Mouse (Mus musculus) forebrain, embryonic 13.5 days (tissue): ENCODE measurements at regions not wholly inside any gene's neighbourhood (a gene's known extent, or its start where the extent isn't known, plus 50 kb on each side); places are given as distances from the start of the nearest gene placed in this dataset. TPM values are rescaled to one million over a fixed set of nuclear protein-coding genes. Genes with fewer than 3 reads are reported as not detected.

Source experiments
- ATAC-seq: fragments of 200-750 bp; cut with Nextera tagmentation; 2 replicates; pipeline ENCODE4 v1.8.0; 2017
- H3K27ac ChIP-seq: fragments of 300-500 bp; sonication (generic); 2 replicates; pipeline ENCODE4 v1.5.1; 2015; ENCODE audit warnings: inconsistent platforms, mild to moderate bottlenecking, moderate library complexity
- H3K27me3 ChIP-seq: fragments of 300-500 bp; sonication (generic); 2 replicates; pipeline ENCODE4 v1.6.1; 2015; ENCODE audit warnings: mild to moderate bottlenecking, inconsistent platforms
- H3K36me3 ChIP-seq: fragments of 300-500 bp; sonication (generic); 2 replicates; pipeline ENCODE4 v1.6.1; 2015; ENCODE audit warnings: mild to moderate bottlenecking, inconsistent platforms; ENCODE audit not compliant: poor library complexity, severe bottlenecking
- H3K4me1 ChIP-seq: fragments of 300-500 bp; sonication (generic); 2 replicates; pipeline ENCODE4 v1.6.1; 2015; ENCODE audit warnings: inconsistent platforms
- H3K4me2 ChIP-seq: fragments of 300-500 bp; sonication (generic); 2 replicates; pipeline ENCODE4 v1.6.1; 2015; ENCODE audit warnings: inconsistent platforms, mild to moderate bottlenecking, moderate library complexity
- H3K4me3 ChIP-seq: fragments of 300-500 bp; sonication (generic); 2 replicates; pipeline ENCODE4 v1.5.1; 2015; ENCODE audit warnings: mild to moderate bottlenecking, inconsistent platforms
- H3K9ac ChIP-seq: fragments of 300-500 bp; sonication (generic); 2 replicates; pipeline ENCODE4 v1.6.1; 2015; ENCODE audit warnings: mild to moderate bottlenecking, inconsistent platforms
- H3K9me3 ChIP-seq: fragments of 300-500 bp; sonication (generic); replicated peaks from 2 replicates; pipeline ENCODE4 v1.6.1; 2016; ENCODE audit warnings: inconsistent platforms
- WGBS: fragments of 180-500 bp; shearing (Covaris S2); methylation state at CpG from one replicate; pipeline ENCODE4 v1.1.7; 2015; 5-methylcytosine and 5-hydroxymethylcytosine counted together
- microRNA-seq: library from miRNA; unstranded; fragments of <30 nt; microRNA quantifications from one replicate; pipeline ENCODE4, GENCODE M21; 2016

DNA sequence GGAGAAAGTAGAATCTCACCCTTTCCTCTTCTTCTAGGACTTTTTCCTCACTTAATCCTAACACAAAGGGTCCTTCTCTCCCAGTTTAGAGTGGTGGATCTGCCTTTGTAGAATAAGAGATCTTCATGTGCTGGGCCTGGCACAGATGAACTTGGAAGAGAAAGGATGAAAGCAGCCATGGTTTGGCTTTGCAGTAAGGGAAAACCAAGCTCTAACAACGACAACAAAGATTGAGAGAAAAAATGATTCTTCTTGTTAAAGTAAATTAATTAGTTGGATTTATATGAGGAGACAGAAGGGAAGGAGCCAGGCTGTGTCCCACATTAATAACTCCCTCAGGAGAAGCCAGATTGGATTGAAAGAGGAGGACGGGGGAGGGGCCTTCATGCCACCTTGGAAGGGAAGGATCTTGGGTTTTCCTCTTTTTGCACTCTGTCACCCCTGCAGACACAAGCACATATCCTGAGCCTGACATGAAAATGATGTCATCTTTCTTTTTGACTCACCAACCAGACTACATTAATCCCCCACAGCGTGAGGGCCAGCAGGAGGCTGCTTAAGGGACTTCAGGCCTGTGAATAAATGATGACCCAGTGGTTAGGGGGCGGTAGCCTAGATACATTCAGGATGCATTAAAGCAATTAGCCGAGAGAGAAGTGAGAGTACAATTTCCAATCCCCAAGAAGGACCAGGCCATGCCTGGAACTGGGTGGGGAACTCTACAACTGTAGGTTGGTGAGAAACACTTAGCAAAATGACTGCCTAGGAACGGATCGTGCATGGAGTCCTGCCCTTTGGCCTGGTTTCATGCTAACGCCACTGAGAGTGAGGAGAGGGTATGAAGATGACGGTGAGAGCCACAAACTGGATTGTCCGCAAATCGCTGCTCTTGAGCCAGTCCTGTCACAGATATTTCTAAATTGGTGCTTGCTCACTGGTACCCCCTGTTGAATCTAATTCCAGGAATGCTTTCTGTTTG lies 69.4 kb upstream of the Klf7 start:
- Histone ChIP-seq H3K4me3 (no peak overlapping the region), H3K36me3 (no peaks in the 10 kb centered on the region), H3K9ac (no peak overlapping the region), H3K4me2 (no peak overlapping the region), H3K27ac (peak overlapping the region; percentile 31; the same call in 1 of the 2 replicates), H3K9me3 (no peaks in the 10 kb centered on the region), H3K4me1 (peaks cover 67% of the 10 kb centered on the region), H3K27me3 (no peaks in the 10 kb centered on the region)
- WGBS, result 49% methylated on average over 11 of the region's 11 CpGs
- peak; percentile 36; the same call in 1 of the 2 replicates for ATAC-seq

GRCm38 (mm10) chr1:64190705-64191104 lies 68.6 kb upstream of the Klf7 start:
- no peaks in the 10 kb centered on the region for H3K36me3 ChIP-seq
- H3K4me1 ChIP-seq, result peaks cover 59% of the 10 kb centered on the region
- WGBS, result 80% methylated on average over 4 of the region's 4 CpGs
- no peaks in the 10 kb centered on the region for H3K9me3 ChIP-seq
- H3K4me3 ChIP-seq, result no peak overlapping the region
- no peak overlapping the region for H3K4me2 ChIP-seq
- peak overlapping the region; percentile 31; the same call in 1 of the 2 replicates for H3K27ac ChIP-seq
- H3K9ac ChIP-seq, result no peak overlapping the region
- no peak for ATAC-seq
- H3K27me3 ChIP-seq, result no peaks in the 10 kb centered on the region

- peak; percentile 59; the same call in 1 of the 2 replicates for ATAC-seq
- H3K36me3 ChIP-seq, result no peaks in the 10 kb centered on the region
- H3K27ac ChIP-seq, result peak overlapping the region; percentile 31; the same call in 1 of the 2 replicates
- H3K4me2 ChIP-seq, result peak overlapping the region; percentile 16
- 10% methylated on average over 5 of the region's 5 CpGs for WGBS
- H3K4me1 ChIP-seq, result peaks cover 59% of the 10 kb centered on the region
- H3K9ac ChIP-seq, result no peak overlapping the region
- no peak overlapping the region for H3K4me3 ChIP-seq
- H3K27me3 ChIP-seq, result no peaks in the 10 kb centered on the region
- no peaks in the 10 kb centered on the region; the same call in 1 of the 2 replicates for H3K9me3 ChIP-seq
Observed at GRCm38 (mm10) chr1:64190097-64190496, 68.0 kb upstream of the Klf7 start.

- Histone ChIP-seq H3K4me1 (peaks cover 59% of the 10 kb centered on the region), H3K4me3 (no peak overlapping the region), H3K27me3 (no peaks in the 10 kb centered on the region), H3K27ac (peak overlapping the region; percentile 31), H3K4me2 (no peak overlapping the region), H3K9ac (no peak overlapping the region), H3K9me3 (no peaks in the 10 kb centered on the region; the same call in 1 of the 2 replicates), H3K36me3 (no peaks in the 10 kb centered on the region)
- WGBS, result 44% methylated on average over 6 of the region's 6 CpGs
- no peak for ATAC-seq
Observed at GRCm38 (mm10) chr1:64189471-64189870, 67.4 kb upstream of the Klf7 start.

- ATAC-seq, result no peak
Observed at GRCm38 (mm10) chr1:64187796-64188513, 65.9 kb upstream of the Klf7 start.

GRCm38 (mm10) chr1:64173708-64174107 lies 51.6 kb upstream of the Klf7 start:
- Histone ChIP-seq H3K9me3 (no peaks in the 10 kb centered on the region), H3K9ac (no peak overlapping the region), H3K4me1 (0 out of 2 replicates have a peak, but pooled peaks cover 12% of the 10 kb centered on the region), H3K4me2 (no peak overlapping the region), H3K27me3 (no peaks in the 10 kb centered on the region), H3K27ac (no peak overlapping the region), H3K36me3 (no peaks in the 10 kb centered on the region), H3K4me3 (no peak overlapping the region)
- no peak for ATAC-seq
- WGBS, result 58% methylated on average over 4 of the region's 4 CpGs

More at GRCm38 (mm10) chr1:64187796-64188513, 65.9 kb upstream of the Klf7 start:
- peaks cover 50% of the 10 kb centered on the region for H3K4me1 ChIP-seq
- H3K4me3 ChIP-seq, result no peak overlapping the region
- 74% methylated on average over 11 of the region's 11 CpGs for WGBS
- H3K27me3 ChIP-seq, result no peaks in the 10 kb centered on the region
- no peak overlapping the region for H3K9ac ChIP-seq
- no peaks in the 10 kb centered on the region for H3K36me3 ChIP-seq
- H3K9me3 ChIP-seq, result no peaks in the 10 kb centered on the region; the same call in 1 of the 2 replicates
- H3K27ac ChIP-seq, result no peak overlapping the region
- H3K4me2 ChIP-seq, result no peak overlapping the region

DNA sequence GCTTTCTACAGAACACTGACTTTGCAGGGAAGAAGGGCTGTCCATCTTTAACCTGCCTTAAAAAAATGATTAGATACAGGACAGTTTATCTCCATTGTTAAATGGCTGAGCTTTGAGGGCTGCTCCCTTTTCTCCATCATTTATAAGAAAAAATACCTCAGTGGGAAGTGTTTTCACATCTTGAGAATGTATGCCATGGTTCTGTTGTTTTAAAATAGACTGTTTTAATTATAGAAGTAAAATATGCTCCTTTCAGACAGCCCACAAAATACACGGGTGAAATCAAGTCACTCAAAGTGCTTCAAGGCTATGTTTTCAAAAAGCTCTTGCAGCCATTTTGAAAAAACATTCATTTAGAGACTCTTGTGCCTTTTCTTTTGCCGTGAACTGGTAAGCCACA lies 50.0 kb upstream of the Klf7 start:
- no peak overlapping the region for H3K4me2 ChIP-seq
- no peak overlapping the region for H3K27ac ChIP-seq
- no peak overlapping the region for H3K4me3 ChIP-seq
- no peak overlapping the region for H3K9ac ChIP-seq
- H3K27me3 ChIP-seq, result no peaks in the 10 kb centered on the region
- no peaks in the 10 kb centered on the region for H3K9me3 ChIP-seq
- H3K36me3 ChIP-seq, result no peaks in the 10 kb centered on the region
- H3K4me1 ChIP-seq, result 0 out of 2 replicates have a peak, but pooled peaks cover 12% of the 10 kb centered on the region
- 50% methylated on average over 2 of the region's 2 CpGs for WGBS
- no peak for ATAC-seq

Small RNA genes lying in the stretch of these regions (microRNA-seq; reads per million reads assigned to microRNA genes)
- gene Gm25748, result not detected
